Mouse (Mus musculus): ENCODE results near the gene Mapk1. TPM values are rescaled to one million over a fixed set of nuclear protein-coding genes. Genes with fewer than 3 reads are reported as not detected.

Gene Mapk1
- polyA plus RNA-seq, 1 experiment, result 66.7 TPM

GRCm38 (mm10) chr16:17041417-17041816 is 58.2 kb downstream of the Mapk1 start:
- Histone ChIP-seq H3K27me3 (ENCODE audit: control insufficient read depth, insufficient read depth, insufficient read length) (no peaks in the 10 kb centered on the region), H3ac (ENCODE audit: control insufficient read depth, insufficient read length) (no peak overlapping the region), H3K36me3 (ENCODE audit: control insufficient read depth, insufficient read depth) (peaks cover 33% of the 10 kb centered on the region), H3K4me2 (ENCODE audit: low read depth) (no peak overlapping the region), H3K4me3 (no peak overlapping the region), H3K79me2 (ENCODE audit: control insufficient read depth, insufficient read depth) (no peaks in the 10 kb centered on the region)
- TF ChIP-seq POLR2A (IDR thresholded peaks at IDR 0.05; ENCODE audit: insufficient read length, low read depth) (no peak), MYOD1 (IDR thresholded peaks at IDR 0.05; ENCODE audit: control insufficient read depth in 1 of 3, insufficient read length in 2 of 3, low read depth in 2 of 3) (peak in 2 of 3 experiments; percentile 62 to 87), POLR2AphosphoS2 (IDR thresholded peaks at IDR 0.05; ENCODE audit: insufficient read length, low read depth) (no peak)

GRCm38 (mm10) chr16:17044320-17044719 is 61.1 kb downstream of the Mapk1 start:
- Histone ChIP-seq H3K4me2 (ENCODE audit: low read depth) (peak overlapping the region; percentile 28), H3K36me3 (ENCODE audit: control insufficient read depth, insufficient read depth) (peaks cover 26% of the 10 kb centered on the region), H3ac (ENCODE audit: control insufficient read depth, insufficient read length) (no peak overlapping the region), H3K79me2 (ENCODE audit: control insufficient read depth, insufficient read depth) (no peaks in the 10 kb centered on the region), H3K4me3 (no peak overlapping the region), H3K27me3 (ENCODE audit: control insufficient read depth, insufficient read depth, insufficient read length) (no peaks in the 10 kb centered on the region)
- TF ChIP-seq MYOD1 (IDR thresholded peaks at IDR 0.05; ENCODE audit: control insufficient read depth in 1 of 3, insufficient read length in 2 of 3, low read depth in 2 of 3) (peak; percentile 66 to 86 (median 86)), MAX (IDR thresholded peaks at IDR 0.05; ENCODE audit: low read depth) (no peak)

- Histone ChIP-seq H3K36me3 (ENCODE audit: control insufficient read depth, insufficient read depth) (peaks cover 21% of the 10 kb centered on the region), H3K79me2 (ENCODE audit: control insufficient read depth, insufficient read depth) (no peaks in the 10 kb centered on the region), H3K27me3 (ENCODE audit: control insufficient read depth, insufficient read depth, insufficient read length) (no peaks in the 10 kb centered on the region), H3ac (ENCODE audit: control insufficient read depth, insufficient read length) (no peak overlapping the region), H3K4me2 (ENCODE audit: low read depth) (no peak overlapping the region), H3K4me3 (no peak overlapping the region)
- TF ChIP-seq MAX (IDR thresholded peaks at IDR 0.05; ENCODE audit: low read depth) (no peak), SRF (IDR thresholded peaks at IDR 0.05; ENCODE audit: control insufficient read depth, insufficient read length, low read depth) (no peak), MYOG (IDR thresholded peaks at IDR 0.05; ENCODE audit: control insufficient read depth in 1 of 3, insufficient read depth in 1 of 3, insufficient read length in 2 of 3, low read depth in 2 of 3) (no peak), E2F4 (IDR thresholded peaks at IDR 0.05; ENCODE audit: insufficient read depth) (no peak), POLR2AphosphoS2 (IDR thresholded peaks at IDR 0.05; ENCODE audit: insufficient read length, low read depth) (no peak), USF1 (IDR thresholded peaks at IDR 0.05; ENCODE audit: low read depth) (no peak), CEBPB (IDR thresholded peaks at IDR 0.05; ENCODE audit: insufficient read depth, poor library complexity, severe bottlenecking) (no peak), REST (IDR thresholded peaks at IDR 0.05; ENCODE audit: insufficient read depth, insufficient read length) (no peak), TCF12 (IDR thresholded peaks at IDR 0.05; ENCODE audit: insufficient read depth, poor library complexity, severe bottlenecking) (no peak), MYOD1 (IDR thresholded peaks at IDR 0.05; ENCODE audit: control insufficient read depth in 1 of 3, insufficient read length in 2 of 3, low read depth in 2 of 3) (no peak), POLR2A (IDR thresholded peaks at IDR 0.05; ENCODE audit: insufficient read length, low read depth) (no peak), TCF3 (IDR thresholded peaks at IDR 0.05; ENCODE audit: insufficient read length, low read depth) (no peak)
Observed at GRCm38 (mm10) chr16:17045287-17045686, 62.1 kb downstream of the Mapk1 start.

- Histone ChIP-seq H3K79me2 (ENCODE audit: control insufficient read depth, insufficient read depth) (no peaks in the 10 kb centered on the region), H3K4me2 (ENCODE audit: low read depth) (no peak overlapping the region), H3K27me3 (ENCODE audit: control insufficient read depth, insufficient read depth, insufficient read length) (no peaks in the 10 kb centered on the region), H3K4me3 (no peak overlapping the region), H3K36me3 (ENCODE audit: control insufficient read depth, insufficient read depth) (peaks cover 20% of the 10 kb centered on the region), H3ac (ENCODE audit: control insufficient read depth, insufficient read length) (no peak overlapping the region)
- TF ChIP-seq MYOD1 (IDR thresholded peaks at IDR 0.05; ENCODE audit: control insufficient read depth in 1 of 3, insufficient read length in 2 of 3, low read depth in 2 of 3), result no peak
- no peak for TF ChIP-seq MAX (IDR thresholded peaks at IDR 0.05; ENCODE audit: low read depth)
- TF ChIP-seq TCF3 (IDR thresholded peaks at IDR 0.05; ENCODE audit: insufficient read length, low read depth), result no peak
- TF ChIP-seq CEBPB (IDR thresholded peaks at IDR 0.05; ENCODE audit: insufficient read depth, poor library complexity, severe bottlenecking), result no peak
- no peak for TF ChIP-seq POLR2AphosphoS2 (IDR thresholded peaks at IDR 0.05; ENCODE audit: insufficient read length, low read depth)
- TF ChIP-seq MYOG (IDR thresholded peaks at IDR 0.05; ENCODE audit: control insufficient read depth in 1 of 3, insufficient read depth in 1 of 3, insufficient read length in 2 of 3, low read depth in 2 of 3), result no peak
- no peak for TF ChIP-seq USF1 (IDR thresholded peaks at IDR 0.05; ENCODE audit: low read depth)
- no peak for TF ChIP-seq SRF (IDR thresholded peaks at IDR 0.05; ENCODE audit: control insufficient read depth, insufficient read length, low read depth)
- TF ChIP-seq E2F4 (IDR thresholded peaks at IDR 0.05; ENCODE audit: insufficient read depth), result no peak
- no peak for TF ChIP-seq POLR2A (IDR thresholded peaks at IDR 0.05; ENCODE audit: insufficient read length, low read depth)
- TF ChIP-seq REST (IDR thresholded peaks at IDR 0.05; ENCODE audit: insufficient read depth, insufficient read length), result no peak
- TF ChIP-seq TCF12 (IDR thresholded peaks at IDR 0.05; ENCODE audit: insufficient read depth, poor library complexity, severe bottlenecking), result no peak
Observed at GRCm38 (mm10) chr16:17049886-17050285, 66.7 kb downstream of the Mapk1 start.

- TF ChIP-seq SRF (IDR thresholded peaks at IDR 0.05; ENCODE audit: control insufficient read depth, insufficient read length, low read depth) (no peak), E2F4 (IDR thresholded peaks at IDR 0.05; ENCODE audit: insufficient read depth) (no peak), TCF12 (IDR thresholded peaks at IDR 0.05; ENCODE audit: insufficient read depth, poor library complexity, severe bottlenecking) (no peak), TCF3 (IDR thresholded peaks at IDR 0.05; ENCODE audit: insufficient read length, low read depth) (no peak), POLR2AphosphoS2 (IDR thresholded peaks at IDR 0.05; ENCODE audit: insufficient read length, low read depth) (no peak), REST (IDR thresholded peaks at IDR 0.05; ENCODE audit: insufficient read depth, insufficient read length) (no peak), MYOG (IDR thresholded peaks at IDR 0.05; ENCODE audit: control insufficient read depth in 1 of 3, insufficient read depth in 1 of 3, insufficient read length in 2 of 3, low read depth in 2 of 3) (no peak), MAX (IDR thresholded peaks at IDR 0.05; ENCODE audit: low read depth) (no peak), USF1 (IDR thresholded peaks at IDR 0.05; ENCODE audit: low read depth) (no peak), POLR2A (IDR thresholded peaks at IDR 0.05; ENCODE audit: insufficient read length, low read depth) (no peak), CEBPB (IDR thresholded peaks at IDR 0.05; ENCODE audit: insufficient read depth, poor library complexity, severe bottlenecking) (no peak), MYOD1 (IDR thresholded peaks at IDR 0.05; ENCODE audit: control insufficient read depth in 1 of 3, insufficient read length in 2 of 3, low read depth in 2 of 3) (no peak)
- Histone ChIP-seq H3K79me2 (ENCODE audit: control insufficient read depth, insufficient read depth) (no peaks in the 10 kb centered on the region), H3ac (ENCODE audit: control insufficient read depth, insufficient read length) (no peak overlapping the region), H3K4me3 (no peak overlapping the region), H3K27me3 (ENCODE audit: control insufficient read depth, insufficient read depth, insufficient read length) (no peaks in the 10 kb centered on the region), H3K4me2 (ENCODE audit: low read depth) (no peak overlapping the region), H3K36me3 (ENCODE audit: control insufficient read depth, insufficient read depth) (peaks cover 17% of the 10 kb centered on the region)
Observed at GRCm38 (mm10) chr16:17052087-17052486, 68.9 kb downstream of the Mapk1 start.

Data from myocyte (in vitro differentiated cells).